Mouse (Mus musculus) layer of hippocampus, postnatal 10 days (tissue): ENCODE data around the gene Ralgapa1. TPM values are rescaled to one million over a fixed set of nuclear protein-coding genes. Genes with fewer than 3 reads are reported as not detected.
"Not testable (repeated sequence)": the region's sequence is repeated elsewhere in the genome, so short reads cannot be mapped to it uniquely, and the experiment has no call there.

ENCODE experiments used
- DNase-seq, 2 experiments: peaks; one replicate each; pipeline ENCODE4 v3.0.0; 2021; ENCODE audit warnings: low spot score in 2 of 2
- total RNA-seq, 2 experiments: library from RNA; stranded (reverse); gene quantifications; 2 replicates each; pipeline ENCODE4 v1.2.3; 2021

Ralgapa1 gene
- total RNA-seq, 2 experiments from 2014 or later: 110 to 115 TPM

DNA sequence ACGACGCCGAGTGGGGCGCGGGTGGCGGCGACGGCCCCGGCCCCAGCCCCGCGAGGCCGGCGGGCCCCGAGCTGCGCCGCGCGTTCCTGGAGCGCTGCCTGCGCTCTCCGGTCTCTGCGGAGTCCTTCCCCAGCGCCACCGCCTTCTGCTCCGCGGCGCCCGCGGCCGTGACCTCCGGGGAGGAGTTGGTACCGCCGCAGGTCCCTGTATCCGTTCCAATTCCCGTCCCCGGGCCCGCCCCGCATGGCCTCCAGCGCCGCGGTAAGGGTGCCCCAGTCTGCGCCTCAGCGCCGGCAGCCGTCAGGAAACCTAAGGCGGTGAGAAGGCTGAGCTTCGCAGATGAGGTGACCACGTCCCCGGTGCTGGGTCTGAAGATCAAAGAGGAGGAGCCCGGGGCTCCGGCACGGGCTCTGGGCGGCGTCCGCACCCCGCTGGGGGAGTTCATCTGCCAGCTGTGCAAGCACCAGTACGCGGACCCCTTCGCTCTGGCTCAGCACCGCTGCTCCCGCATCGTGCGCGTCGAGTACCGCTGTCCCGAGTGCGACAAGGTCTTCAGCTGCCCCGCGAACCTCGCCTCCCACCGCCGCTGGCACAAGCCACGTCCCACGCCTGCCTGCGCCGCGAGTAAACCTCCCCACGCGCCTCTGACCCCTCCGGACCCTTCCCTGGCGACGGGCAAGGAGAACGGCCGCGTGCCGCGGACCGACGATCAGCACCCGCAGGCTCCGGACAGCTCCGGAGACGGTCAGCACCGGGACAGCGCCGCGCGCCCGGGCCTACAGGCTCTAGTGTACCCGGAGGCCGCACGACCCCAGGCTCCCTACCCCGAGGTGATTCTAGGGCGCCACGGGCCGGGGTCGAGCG lies 221.1 kb downstream of the Ralgapa1 start:
- peak; percentile 60 to 66 for DNase-seq

DNA sequence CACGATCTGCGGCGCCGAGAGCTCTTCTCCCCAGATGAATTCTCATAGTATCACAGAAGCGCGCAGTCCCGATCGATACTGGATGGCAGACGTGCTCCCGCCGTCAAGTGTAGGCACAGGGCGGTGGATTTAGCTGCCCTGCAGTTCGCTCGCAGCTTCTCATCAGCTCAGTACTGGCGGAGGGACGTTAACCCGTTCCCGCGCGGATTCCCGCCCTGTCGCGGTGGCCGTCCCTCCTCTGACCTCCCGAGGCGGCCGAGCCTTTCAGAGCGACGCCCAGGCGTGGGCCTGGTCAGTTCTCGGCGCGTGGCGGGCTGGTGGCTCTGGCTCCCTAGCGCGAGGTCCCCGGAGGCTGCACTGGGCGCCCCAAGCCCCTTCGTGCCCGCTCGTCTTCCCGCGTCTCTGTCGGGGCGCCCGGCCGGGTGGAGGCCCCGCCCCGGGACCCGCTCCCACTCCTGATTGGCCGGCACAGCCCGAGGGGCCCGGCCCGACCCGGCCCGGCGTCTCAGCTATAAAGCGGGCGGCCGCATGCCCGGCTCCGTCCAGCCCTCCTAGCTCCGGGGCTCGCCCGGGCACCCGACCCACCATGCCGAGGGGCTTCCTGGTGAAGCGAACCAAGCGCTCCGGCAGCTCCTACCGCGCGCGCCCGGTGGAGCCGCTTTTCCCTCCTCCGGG lies 221.9 kb downstream of the Ralgapa1 start, which contains the start of gene Insm2:
Insm2 (plus strand) TSS at position 541 of the 675 bp plus-strand sequence.
- DNase-seq: peak; percentile 21 to 30

DNA sequence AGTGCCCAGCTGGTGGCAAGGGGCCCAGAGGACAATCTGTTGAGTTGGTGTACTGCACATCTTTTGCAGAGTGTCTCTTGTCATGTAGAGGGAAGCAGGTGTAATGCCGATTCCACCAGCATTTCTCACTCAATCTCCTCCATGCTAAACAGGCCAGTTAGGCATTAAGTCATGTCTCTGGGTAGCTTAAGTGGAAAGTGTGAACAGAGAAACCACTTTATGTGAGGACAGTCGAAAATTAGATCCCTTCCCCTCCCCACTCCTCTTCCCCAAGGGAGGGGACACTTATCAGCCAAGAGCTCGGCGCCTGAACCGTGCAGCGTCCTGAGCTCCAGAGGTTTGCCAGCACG lies 222.5 kb downstream of the Ralgapa1 start:
- no peak for DNase-seq

DNA sequence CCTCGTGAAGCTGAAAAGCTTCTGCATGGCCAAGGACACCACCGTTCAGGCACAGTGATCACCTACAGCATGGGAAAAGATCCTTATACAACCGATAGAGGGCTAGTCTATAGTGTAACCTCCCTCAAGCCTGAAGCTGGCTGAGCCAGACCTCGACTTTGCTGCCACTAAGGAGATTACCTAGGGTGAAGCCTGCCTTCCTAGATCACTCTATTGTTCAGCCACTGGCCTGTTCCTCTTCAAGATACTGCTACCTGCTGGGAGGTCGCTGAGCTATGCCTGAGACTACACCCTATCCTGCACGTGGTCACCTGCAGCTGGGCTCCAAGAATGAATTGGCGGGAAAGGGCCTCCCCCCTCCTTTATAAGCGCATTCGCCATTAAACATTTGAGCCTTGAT lies 234.0 kb downstream of the Ralgapa1 start:
- DNase-seq: not testable (repeated sequence)

DNA sequence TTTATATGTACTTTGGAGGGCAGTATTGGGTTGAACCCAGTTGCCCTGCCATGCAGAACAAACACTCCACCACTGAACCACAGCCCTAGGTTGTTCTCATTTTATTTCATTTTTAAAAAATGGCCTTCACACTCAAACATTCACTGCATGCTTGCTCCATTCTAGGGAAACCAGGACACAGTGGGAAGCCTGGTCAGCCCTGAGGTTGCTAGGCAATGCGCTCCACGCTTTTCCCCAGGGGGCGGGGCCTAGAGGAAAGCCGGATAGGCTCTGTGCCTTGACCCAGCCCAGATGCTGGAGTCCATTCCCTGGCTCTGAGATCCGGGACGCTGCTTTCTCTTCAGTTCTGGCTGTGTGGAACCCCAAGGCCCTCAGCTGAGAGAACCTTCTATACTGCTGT lies 247.2 kb downstream of the Ralgapa1 start:
- no peak for DNase-seq

DNA sequence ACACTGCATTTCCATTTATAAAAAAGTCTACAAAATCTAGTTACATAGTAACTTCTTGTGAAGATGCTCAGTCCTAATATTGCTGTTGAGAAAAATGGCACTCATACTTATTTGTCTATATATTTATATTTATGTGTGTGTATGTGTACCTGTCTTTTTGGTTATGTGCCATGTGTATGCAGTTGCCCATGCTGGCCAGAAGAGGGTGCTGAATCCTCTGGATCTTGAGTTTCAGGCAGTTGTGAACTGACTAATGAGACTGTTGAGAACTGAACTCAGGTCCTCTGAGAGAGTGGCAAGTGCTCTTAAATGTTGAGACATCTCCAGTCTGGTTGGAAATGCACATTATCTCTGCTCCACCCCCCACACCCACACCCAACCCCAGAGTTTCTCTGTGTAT lies 247.9 kb downstream of the Ralgapa1 start:
- DNase-seq: no peak

DNA sequence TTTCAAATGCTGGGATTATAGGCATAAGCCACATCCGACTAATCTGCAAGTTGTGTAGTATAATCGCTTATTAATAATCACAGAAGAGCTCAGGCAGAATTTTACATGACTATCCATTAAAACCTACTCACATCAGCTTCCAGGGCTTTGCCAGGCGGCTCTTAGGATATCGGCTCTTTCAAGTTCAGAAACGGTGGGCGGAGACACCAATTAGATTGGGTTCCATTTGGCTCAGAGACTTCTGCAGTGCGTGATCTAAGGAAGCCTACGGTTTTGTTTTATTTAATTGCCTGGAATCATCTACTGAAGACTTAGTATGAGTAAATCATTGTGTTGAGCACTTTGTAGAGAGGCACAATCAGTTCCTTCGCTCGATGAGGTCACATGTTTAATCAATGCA lies 249.3 kb downstream of the Ralgapa1 start:
- no peak for DNase-seq

DNA sequence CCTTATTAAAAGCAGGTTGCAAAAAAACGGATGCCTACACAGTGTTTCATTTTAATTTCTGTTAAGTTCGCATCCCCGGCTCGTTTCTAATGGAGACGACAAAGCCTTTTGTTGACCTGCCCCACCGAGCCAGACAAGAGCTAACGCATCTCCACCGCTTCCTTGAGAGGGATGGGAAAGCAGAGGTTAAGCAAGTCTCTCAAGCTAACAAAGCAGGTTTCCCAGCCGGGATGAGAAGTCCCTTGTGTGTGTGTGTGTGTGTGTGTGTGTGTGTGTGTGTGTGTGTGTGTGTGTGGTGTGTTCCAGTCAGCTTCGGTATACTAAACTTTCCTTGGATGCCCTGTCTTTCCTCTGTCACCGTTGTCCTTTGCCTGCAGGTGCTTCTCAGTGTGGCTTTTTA lies 249.8 kb downstream of the Ralgapa1 start:
- no peak for DNase-seq

DNA sequence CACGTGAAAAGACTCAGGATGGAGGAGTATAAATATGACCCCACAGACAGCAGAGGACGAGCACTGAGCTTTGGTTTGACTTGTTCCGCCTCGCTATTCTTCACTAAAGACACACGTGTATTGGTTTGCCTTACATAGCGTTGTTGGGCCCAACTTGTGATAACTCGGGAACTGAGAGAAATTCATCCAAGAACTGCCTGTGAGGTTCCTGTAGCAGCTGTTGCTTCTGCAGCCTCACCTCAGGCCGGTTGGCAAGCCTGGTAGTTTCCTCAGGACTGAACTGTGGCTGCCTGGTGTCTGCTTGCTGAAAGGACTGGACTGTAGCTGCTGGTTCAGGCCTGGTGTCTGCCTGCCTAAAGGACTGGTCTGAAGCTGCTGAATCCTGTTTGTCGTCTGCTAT lies 250.3 kb downstream of the Ralgapa1 start:
- no peak for DNase-seq

DNA sequence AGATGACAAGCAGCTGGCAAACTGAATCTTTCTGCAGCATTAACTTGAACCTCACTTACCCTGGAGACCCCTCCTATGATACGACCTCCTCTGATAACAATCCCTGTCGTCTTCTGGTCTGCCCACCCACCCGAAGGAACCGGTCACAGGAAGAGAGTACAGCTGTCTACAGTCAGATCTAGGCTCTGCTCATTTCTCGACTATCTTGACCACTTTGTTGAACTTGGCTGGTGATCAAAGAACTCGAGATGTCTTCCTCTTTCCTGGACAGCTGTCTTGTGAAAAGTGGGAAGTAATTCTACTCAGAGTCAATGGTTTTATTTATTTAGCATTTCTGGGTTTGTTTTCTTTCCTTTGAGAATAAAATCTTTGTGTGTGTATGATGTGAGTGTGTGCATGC lies 251.3 kb downstream of the Ralgapa1 start:
- no peak for DNase-seq

DNA sequence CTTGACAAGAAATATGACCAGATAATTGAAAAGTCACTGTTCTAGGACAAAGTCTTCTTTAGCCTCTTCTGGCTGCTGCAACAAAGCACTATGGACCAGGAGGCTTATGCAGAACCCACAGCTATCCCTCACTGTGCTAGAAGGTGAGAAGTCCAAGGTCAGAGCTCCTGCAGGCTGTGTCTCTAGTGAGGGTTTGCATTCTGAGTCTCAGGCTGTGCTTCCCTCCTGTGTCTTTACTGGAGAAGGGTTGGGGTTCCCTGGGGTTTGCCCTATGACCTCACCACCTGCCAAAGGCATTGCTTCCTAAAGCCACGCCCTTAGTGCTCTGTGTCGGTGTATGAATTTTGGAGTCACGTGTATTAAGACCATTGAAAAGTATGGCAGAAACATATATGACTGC lies 252.5 kb downstream of the Ralgapa1 start:
- DNase-seq: no peak

DNA sequence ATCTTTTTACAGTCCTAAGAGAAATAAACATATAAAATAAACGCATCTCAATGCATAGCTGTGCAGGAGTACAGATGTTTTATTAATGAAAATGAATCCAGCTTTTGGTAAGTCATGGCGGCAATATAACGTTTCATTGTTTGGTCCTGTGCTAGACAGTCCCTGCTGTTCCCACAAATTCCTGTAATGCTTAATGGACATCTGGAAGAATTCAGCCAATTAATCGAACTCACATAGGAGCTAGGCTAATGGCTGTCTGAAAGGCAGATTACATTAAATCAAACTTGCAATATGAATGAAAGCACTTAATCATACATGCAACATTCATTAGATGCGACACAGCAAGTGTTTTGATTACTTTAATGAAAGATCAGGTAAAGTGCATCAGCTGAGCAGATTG lies 254.1 kb downstream of the Ralgapa1 start:
- no peak for DNase-seq

DNA sequence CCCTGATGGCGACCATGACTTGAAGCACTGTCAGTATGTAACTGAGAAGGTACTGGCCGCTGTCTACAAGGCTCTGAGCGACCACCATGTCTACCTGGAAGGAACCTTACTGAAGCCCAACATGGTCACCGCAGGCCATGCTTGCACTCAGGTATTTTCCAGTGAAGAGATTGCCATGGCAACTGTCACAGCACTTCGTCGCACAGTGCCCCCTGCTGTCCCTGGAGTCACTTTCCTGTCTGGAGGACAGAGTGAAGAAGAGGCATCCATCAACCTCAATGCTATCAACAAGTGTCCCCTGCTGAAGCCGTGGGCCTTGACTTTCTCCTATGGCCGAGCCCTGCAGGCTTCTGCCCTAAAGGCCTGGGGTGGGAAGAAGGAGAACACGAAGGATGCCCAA lies 255.1 kb downstream of the Ralgapa1 start:
- no peak for DNase-seq

DNA sequence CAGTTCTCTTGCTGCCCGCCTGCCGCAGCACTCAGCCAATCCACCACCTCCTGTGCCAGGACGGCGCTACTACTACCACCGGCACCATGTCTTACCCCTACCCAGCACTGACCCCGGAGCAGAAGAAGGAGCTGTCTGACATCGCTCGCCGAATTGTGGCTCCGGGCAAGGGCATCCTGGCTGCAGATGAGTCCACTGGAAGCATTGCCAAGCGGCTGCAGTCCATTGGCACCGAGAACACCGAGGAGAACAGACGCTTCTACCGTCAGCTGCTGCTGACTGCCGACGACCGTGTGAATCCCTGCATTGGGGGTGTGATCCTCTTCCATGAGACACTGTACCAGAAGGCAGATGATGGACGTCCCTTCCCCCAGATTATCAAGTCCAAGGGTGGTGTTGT lies 255.8 kb downstream of the Ralgapa1 start, which contains the start of gene Aldoart2:
Aldoart2 (plus strand) TSS at position 34 of the 400 bp plus-strand sequence.
- peak; percentile 17 to 36 for DNase-seq

DNA sequence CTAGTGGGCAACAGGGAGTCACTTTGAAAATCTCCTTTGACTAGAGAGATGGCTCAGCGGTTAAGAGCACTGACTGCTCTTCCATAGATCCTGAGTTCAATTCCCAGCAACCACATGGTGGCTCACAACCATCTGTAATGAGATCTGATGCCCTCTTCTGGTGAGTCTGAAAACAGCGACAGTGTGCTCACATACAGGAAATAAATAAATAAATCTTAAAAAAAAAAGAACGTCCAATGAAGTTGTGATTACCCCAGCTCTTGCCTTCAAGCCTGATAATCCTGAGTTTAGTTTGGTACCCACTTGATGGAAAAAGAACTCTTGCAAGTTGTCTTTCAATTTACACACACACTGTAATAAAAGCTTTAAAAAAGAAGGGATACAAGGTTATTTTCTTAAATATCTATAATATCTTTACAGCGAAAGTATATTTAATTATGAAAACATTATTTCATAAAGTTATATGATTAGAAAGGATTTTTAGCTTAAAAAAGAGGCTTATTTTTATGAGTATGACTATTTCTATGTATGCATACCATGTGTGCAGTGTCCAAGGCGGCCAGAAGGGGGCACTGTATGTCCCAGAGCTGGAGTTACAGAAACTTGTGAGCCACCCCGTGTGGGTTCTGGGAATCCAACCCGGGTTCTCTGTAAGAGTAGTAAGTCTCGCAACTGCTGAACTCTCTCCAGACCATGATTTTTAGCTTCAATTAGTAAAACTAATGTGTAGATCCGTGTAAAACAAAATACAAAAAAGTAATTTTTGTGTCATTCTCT lies 256.6 kb downstream of the Ralgapa1 start:
- no peak for DNase-seq

DNA sequence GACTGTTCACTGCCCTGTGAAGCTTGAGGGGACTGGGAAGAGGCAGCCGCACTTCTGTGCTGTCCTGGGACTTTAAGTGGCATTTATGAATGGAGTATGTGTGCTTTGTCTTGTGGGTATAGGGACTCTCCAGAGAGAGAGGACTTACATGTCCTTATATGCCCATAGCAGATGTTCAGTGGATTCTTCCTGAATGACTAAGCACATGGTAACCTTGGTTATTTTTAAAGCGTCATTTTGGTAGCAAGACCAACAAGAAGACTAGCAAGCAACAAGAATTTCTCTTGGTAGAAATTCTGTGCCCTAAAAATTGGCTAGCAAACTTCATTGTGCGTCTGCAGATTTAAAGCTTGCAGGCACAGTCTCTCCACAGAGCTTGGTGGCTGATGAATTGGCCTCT lies 257.2 kb downstream of the Ralgapa1 start:
- DNase-seq: no peak

DNA sequence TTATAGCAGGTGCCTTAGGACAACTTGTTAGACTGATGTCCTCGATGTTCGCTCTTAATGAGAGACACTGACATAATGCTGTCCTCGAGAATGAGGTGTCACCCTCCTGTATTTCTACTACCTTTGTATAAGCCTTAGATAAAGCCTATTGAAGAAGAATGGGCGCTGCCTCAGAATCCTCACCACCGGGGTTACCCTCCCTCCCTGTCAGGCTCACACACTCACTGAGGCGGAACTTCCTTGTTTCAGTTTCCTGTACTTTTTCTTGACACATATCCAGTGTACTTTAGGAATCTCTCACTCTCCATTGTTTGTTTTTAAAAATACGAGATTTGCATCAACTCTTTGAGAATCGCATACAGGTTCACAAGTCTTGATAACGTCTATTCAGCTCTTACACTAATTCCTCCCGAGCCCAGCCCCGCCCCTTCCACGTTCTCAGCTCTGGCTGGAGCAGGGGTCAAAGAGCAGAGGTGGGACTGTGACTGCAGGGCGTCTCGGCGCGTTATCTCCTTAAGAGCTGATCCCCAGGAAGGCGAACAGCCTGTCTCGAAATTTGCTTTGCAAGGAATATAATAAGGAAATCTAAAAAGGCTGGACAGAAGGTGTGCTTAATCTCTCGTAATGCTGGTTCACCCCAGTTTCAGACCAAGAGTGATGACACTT lies 260.8 kb downstream of the Ralgapa1 start:
- no peak for DNase-seq

DNA sequence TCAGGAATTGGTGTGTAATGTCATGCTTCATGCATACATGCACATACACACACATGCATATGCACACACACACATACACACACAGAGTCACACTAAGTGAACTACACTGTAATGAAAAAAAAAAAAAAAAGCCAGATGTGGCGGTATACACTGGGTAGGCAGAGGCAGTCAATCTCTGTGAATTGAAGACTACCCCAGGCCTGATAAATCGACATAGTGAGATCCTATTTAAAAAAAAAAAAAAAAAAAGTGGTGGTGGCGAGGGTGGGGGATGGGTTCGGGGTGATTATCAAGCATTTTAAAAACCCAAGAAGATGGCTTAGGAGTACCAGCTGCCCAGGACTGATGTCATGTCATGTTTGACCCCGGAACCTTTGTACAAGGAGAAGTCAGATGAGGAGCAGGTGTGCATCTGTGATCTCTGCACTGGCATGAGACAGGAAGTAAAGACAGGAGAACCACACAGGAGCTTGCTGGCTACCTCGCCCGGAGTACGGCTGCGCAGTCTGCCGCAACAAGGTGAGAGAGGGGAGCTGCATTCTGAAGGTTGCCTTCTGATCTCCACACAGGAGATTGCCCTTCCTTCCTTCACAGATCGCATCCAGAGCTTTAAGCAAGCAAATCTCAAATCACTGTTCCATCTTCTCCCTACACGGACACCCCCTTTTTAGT lies 261.6 kb downstream of the Ralgapa1 start:
- no peak for DNase-seq

DNA sequence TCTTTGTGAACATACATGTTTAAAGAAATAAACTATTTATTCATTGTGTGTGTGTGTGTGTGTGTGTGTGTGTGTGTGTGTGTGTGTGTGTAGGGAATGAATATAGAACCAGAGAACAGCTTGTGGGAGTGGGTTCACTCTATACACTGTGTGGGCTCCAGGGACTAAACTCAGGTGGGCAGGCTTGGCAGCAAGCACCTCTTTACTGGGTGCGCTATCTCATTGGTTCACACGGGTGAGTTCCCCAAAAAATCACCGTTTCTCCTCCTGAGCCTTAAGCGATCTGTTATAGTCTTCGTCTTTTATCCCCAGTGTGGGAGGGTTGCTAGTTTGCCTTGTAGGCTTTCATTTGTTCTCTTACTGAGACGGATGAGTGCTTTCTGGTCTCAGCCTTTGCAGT lies 263.1 kb downstream of the Ralgapa1 start:
- no peak for DNase-seq

DNA sequence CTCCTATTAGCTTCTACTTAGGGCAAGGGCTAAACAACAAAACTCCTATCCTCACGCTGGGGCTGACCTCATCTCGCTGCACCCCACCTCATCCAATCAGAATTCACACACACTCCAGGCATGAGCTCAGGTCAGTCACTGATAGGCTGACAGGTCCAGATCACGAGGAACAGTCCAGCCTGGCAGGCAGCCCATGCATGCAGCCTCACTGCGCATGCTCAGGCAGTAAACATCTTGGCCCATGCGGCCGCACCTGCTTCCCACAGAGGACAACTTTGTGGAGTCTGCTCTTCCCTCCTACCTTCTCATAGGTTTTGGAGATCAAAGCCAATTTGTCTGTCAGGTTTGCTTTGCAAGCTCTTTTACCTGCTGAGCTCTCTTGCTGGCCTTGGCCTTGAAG lies 266.1 kb downstream of the Ralgapa1 start:
- not testable (repeated sequence) for DNase-seq
